Mouse (Mus musculus): Measurements from ENCODE around the gene Abcg5.

Abcg5 gene

DNA sequence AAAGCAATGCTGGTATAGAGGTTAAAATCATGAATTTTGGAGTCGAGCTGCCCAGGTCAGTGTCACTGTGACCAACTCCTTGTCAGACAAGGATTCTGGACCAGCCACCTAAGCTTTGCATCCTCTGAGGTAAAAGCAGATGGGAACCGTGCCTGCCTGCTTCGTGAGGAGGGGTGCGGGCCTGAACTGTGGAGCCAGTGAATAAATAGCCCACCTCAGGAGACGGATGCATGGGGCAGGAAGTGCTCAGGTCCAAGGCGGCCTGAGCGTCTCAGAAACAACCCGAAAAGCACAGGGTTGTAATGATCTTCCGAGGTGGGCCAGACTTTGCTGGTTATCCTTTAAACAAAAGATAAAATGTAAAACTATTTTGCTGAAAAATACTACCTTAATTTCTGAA lies 37.7 kb downstream of the Abcg5 start:
- no peak for DNase-seq (ENCODE audit: low read depth, low spot score)

GRCm38 (mm10) chr17:84644292-84645050 lies 38.3 kb downstream of the Abcg5 start:
- no peak for DNase-seq (ENCODE audit: low read depth, low spot score)

DNA sequence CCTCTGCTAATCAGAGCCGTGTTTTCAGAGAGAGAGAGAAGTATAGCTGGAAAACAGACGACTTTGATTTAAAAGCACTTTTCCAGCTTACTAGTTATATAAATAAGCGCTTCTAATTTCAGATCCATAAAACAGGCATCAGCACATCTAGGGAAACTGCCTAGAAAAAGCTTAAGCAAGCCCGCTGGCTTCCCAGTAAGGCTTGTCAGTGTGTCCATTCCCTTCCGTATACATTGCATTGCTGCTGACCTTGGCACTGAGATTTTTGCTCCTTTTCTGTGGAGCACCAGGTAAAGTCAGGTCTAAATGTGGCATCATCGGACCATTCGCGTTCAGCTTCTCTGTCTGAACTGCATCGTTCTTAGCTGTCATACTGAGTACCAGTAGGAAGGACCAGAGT lies 40.5 kb downstream of the Abcg5 start:
- no peak for DNase-seq (ENCODE audit: low read depth, low spot score)

GRCm38 (mm10) chr17:84641893-84642292 lies 40.9 kb downstream of the Abcg5 start:
- peak; percentile 57 for DNase-seq (ENCODE audit: low read depth, low spot score)

GRCm38 (mm10) chr17:84639796-84640378 lies 42.9 kb downstream of the Abcg5 start:
- no peak for DNase-seq (ENCODE audit: low read depth, low spot score)

- DNase-seq (ENCODE audit: low read depth, low spot score): no peak
Observed at GRCm38 (mm10) chr17:84637971-84638370, 44.8 kb downstream of the Abcg5 start.

DNA sequence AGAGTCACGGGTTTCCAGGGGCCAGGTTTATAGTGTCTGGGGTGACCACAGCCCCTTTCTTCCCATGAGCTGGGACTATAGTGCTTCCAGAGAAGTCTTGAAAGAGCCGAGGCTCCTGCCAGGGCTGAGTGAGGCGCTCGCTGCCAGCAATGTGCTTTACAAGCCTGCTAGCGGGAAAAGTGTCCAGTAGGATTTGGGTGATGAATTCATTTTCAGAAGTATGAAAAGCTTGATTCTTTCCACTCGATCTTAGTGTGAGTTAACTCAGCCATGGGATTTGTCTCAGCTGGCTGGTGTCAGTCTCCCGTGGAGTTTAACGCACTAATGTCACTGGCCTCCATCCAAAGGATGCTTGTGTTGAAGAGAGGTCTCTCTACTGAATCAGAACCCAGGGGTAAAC lies 46.5 kb downstream of the Abcg5 start:
- no peak for DNase-seq (ENCODE audit: low read depth, low spot score)

DNA sequence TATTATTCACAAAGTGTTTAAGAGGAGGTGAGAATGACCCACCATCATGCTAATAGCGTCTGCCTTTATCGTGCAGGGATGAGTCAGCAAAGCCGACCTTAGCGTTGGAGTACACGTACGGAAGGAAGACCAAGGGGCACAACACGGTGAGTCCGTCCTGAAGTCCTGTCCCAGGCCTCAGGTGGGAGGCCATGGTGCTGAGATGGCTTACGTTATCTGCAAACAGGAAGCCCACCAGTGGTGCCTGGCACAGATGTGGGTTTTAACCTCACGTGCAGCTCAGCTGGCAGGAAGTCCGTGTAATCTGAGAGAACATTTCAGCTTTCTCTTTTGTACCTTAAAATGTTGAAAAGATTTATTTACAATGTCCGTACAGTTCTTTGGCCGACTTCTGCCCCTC lies 49.4 kb downstream of the Abcg5 start:
- DNase-seq (ENCODE audit: low read depth, low spot score): peak; percentile 66

DNA sequence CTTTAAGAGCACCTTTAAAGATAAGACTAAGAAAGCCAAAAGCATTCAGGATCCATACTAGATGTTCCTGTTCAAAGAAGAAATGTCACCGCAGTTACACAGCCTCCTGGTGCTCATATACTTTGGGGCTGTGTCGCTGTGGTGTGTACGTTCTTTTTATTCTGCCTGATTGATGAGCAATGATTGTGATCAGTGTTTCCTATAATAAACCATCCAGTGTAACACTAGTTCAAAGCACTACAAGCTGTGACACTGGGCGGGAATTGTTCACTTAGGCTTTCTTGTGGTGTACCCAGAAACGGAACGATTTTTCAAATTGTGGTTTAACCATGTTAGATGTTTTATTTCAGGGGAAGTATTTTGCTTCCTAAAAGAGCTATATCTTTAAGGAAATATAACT lies 51.0 kb downstream of the Abcg5 start:
- no peak for DNase-seq (ENCODE audit: low read depth, low spot score)

- no peak for DNase-seq (ENCODE audit: low read depth, low spot score)
Observed at GRCm38 (mm10) chr17:84628611-84629010, 54.2 kb downstream of the Abcg5 start.

DNA sequence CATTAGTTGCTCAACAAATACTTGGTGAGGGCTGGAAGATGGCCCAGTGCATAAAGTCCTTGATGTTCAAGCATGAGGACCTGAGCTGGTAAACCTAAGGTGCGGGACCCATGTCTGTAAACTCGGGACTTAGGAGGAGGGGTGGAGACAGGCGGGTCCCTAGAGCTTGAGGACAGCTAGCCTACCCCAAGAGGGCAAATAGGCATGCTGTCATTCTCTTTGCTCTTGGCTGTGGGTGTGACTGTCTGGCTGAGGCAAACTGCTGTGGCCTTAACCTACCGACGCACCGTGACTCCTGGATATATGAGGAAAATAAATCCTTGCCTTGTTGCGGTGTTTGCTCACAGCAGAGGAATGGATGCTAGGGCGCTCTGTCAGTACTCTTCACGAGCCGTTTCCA lies 55.1 kb downstream of the Abcg5 start:
- DNase-seq (ENCODE audit: low read depth, low spot score): no peak

- DNase-seq (ENCODE audit: low read depth, low spot score): no peak
Observed at GRCm38 (mm10) chr17:84626857-84627305, 55.9 kb downstream of the Abcg5 start.

DNA sequence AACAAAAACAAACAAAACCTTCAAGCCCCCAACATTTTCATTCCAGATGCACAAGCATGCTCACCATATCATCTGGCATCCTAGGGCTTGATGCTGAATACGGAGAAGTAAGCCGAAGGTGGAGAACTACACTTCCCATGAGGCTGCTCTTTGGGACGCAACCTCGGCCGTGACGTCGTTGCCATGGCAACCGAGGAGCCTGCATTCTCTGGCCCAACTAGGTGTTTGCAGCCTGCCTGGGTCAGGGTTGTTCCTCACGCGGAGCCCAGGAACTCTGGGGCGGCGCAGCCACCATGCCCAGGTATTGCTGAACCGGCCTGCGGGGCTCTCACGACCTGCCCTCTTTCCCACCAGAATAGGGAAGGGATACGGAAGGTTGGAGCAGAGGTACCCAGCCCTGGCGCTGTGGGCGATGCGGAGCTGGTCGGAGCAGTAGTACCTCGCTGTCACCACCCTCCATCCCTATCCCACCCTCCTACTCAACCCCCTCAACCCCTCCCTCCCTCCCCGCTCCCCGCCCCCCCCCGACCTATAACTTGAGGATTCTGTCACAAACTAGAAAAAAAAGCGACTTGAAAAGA lies 56.4 kb downstream of the Abcg5 start, which contains the start of gene Dync2li1:
Gene Dync2li1 (plus strand): TSS at position 221 of the 581 bp plus-strand sequence.
- DNase-seq (ENCODE audit: low read depth, low spot score): peak; percentile 96

DNA sequence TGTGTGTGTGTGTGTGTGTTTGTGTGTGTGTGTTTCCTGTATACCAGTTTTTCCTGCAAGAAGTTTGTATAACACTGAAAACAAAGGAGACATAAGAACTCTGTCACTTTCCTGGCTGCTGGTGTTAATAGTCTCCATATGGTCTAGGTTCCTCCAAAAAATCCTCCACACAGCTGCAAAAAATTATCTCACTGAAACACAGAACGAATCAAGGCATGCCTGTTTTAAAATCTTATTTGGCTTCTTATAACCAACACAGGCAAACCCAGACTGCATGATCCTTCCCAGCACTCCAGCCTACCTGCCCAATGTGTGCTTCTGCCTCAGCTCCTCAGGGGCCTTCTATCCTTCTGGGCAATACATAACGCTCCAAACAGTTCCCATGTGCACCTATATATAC lies 59.9 kb downstream of the Abcg5 start:
- no peak for DNase-seq (ENCODE audit: low read depth, low spot score)

- no peak for DNase-seq (ENCODE audit: low read depth, low spot score)
Observed at GRCm38 (mm10) chr17:84622028-84622427, 60.8 kb downstream of the Abcg5 start.

DNA sequence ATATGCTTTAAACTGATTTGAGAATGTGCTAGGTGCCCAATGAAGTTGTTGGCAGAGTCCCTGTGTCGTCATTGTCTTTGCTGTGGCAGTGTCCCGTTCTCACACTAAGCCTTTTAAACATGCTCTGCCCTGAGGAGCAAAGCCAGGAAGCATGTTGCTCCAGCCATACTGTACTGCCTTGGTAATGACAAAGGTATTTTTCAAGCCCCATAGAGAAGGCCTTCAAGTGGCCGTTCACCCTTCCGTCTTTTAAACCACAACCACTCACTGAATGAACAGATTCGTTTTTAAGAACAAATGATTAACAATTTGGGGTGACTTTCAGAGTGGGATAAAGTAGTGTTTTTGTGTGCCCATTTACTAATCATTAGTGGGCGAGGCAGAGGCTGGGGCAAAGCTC lies 61.6 kb downstream of the Abcg5 start:
- no peak for DNase-seq (ENCODE audit: low read depth, low spot score)

DNA sequence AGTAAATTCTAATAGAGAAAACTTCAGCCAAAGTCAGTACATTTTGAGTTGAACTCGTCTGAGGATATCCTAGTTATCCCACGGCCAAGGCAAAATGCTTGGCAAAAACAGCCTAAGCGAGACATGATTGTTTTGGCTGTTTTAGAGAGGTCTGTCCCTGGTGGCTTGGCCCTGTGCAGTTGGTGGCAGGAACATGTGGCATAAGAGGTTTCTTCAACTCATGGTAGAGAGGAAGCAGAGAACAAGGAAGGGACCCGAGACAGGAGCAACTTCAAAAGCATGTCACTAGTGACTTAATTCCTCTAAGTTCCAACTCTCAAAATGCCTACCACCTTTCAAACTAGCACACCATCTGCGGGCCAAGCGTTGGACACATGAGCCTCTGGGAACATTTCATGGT lies 62.2 kb downstream of the Abcg5 start:
- DNase-seq (ENCODE audit: low read depth, low spot score): no peak

GRCm38 (mm10) chr17:84620076-84620475 lies 62.7 kb downstream of the Abcg5 start:
- DNase-seq (ENCODE audit: low read depth, low spot score): no peak

DNA sequence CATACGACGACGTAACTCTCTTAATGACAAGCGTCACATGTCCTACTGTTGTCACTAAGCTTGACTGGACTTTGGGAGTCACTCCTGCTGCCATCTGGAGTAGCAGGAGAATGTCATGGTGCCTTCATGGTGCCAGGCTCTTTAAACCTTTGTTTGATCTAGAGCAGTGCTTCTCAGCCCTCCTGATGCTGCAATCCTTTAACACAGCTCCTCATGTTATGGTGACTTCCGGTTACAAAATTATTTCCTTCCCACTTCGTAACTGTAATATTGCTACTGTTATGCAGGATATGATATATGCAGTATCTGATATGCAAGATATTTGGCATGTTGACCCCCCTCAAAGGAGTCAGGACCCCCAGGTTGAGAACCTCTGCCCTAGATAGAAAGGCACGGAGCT lies 63.7 kb downstream of the Abcg5 start:
- no peak for DNase-seq (ENCODE audit: low read depth, low spot score)

GRCm38 (mm10) chr17:84617953-84618352 lies 64.9 kb downstream of the Abcg5 start:
- no peak for DNase-seq (ENCODE audit: low read depth, low spot score)

DNA sequence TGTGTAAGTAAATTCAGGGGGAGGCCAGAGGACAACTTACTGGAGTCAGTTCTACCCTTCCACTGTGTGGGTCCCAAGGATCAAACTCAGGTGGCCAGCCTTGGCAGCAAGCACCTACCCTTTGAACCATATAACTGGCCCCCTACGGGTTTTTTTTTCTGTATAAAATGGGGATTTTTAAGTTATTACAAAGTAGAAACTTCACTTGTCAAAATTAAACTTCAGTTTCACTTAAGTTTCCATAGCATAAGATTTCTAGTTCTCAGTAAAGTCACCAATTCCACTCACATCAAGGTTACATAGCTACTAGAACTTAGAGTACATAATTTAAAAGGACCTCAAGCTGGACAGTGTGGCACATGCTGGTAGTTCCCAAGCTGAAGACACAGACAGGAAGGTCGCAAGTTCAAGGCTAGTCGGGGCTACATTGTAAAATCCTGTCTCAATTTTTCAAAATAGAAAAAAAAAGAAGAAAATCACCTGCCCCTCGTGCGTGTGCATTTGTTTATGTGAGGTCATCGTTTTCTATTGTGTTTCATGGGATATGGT lies 66.2 kb downstream of the Abcg5 start:
- DNase-seq (ENCODE audit: low read depth, low spot score): no peak

DNA sequence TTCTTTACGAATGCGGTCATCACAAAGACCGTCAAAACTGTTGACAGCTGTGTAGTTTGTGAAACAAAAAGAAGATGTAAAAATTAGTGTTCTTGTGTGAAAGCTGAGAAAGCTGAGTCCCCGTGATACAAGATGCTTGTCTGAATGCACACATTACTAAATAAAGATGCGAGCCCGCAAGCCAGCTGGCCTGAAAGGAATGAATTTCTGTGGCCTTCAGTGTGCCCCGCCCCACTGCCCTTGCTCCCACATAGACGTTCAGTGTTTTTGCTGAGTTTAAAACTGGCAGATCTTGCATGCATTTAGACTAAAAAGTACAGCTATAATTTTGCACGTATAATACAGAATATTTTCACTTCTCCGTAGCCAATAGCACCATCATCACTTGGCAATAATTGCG lies 67.0 kb downstream of the Abcg5 start:
- no peak for DNase-seq (ENCODE audit: low read depth, low spot score)

DNA sequence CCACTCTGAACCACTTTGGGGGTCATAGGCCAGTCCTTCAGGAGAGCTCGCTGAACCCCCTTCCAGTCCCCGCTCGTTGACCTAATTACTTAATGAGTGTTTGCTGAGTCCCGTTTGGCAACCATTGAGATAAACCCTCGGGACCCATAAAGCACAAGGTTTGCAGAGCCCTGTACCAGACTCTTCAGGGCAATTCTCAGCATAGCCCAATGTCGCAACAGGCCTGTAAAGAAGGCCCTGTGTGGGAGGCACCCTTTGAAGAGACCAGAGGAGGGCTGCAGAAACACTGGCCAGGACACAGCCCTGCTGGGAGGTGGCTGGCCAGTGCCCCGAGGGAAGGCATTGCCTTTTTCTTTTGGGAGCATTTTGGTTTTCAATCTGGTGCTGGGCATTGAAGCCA lies 70.8 kb downstream of the Abcg5 start:
- DNase-seq (ENCODE audit: low read depth, low spot score): no peak

All from CD4-positive, CD25-positive, alpha-beta regulatory T cell, adult 2 months (primary cell).